Mouse (Mus musculus): ENCODE data around the gene Fam199x. TPM values are rescaled to one million over a fixed set of nuclear protein-coding genes. Genes with fewer than 3 reads are reported as not detected.

Fam199x gene
- polyA plus RNA-seq (2014; fragmentation: Nextera tagmentation; extraction: Ambion mirVana) = 10.9 and 11.5 TPM in 2 replicates

- DNase-seq (ENCODE audit: low spot score) = peak; percentile 70
- 10% methylated on average over 40 of the region's 62 CpGs for WGBS
- Histone ChIP-seq H3K4me3 (replicated peaks; ENCODE audit: low read length) (peak within 1 kb of the TSS; percentile 66), H3K27me3 (ENCODE audit: control insufficient read depth, insufficient read depth, low read length) (no peaks in the 10 kb centered on the region), H3K27ac (no peak within 1 kb of the TSS; the same call in 1 of the 2 replicates), H3K4me2 (replicated peaks) (peak within 1 kb of the TSS; percentile 58), H3K4me1 (replicated peaks; ENCODE audit: control insufficient read depth, insufficient read depth, low read length) (0 out of 2 replicates have a peak, but pooled peaks cover 6% of the 10 kb centered on the region), H3K9me3 (ENCODE audit: control insufficient read depth, low read length) (no peaks in the 10 kb centered on the region), H3K9ac (peak within 1 kb of the TSS; percentile 66), H3K36me3 (replicated peaks; ENCODE audit: control insufficient read depth, insufficient read depth) (no peaks in the 10 kb centered on the region)
- ATAC-seq (ENCODE audit: low FRiP score) = peak; percentile 94
Measured at GRCm38 (mm10) chrX:137049425-137050225, at the start of gene Fam199x. Fam199x (plus strand) TSS chrX:137049594.

- no peak overlapping the region for H3K27ac ChIP-seq
- peak; percentile 83 for DNase-seq (ENCODE audit: low spot score)
- no peaks in the 10 kb centered on the region for H3K4me1 ChIP-seq (replicated peaks; ENCODE audit: control insufficient read depth, insufficient read depth, low read length)
- peak; percentile 75 for ATAC-seq (ENCODE audit: low FRiP score)
- H3K9me3 ChIP-seq (ENCODE audit: control insufficient read depth, low read length) = no peaks in the 10 kb centered on the region
- H3K9ac ChIP-seq = no peak overlapping the region
- H3K36me3 ChIP-seq (replicated peaks; ENCODE audit: control insufficient read depth, insufficient read depth) = peaks cover 4% of the 10 kb centered on the region; the same call in 1 of the 2 replicates
- H3K27me3 ChIP-seq (ENCODE audit: control insufficient read depth, insufficient read depth, low read length) = no peaks in the 10 kb centered on the region
- WGBS = 53% methylated on average over 6 of the region's 6 CpGs
- no peak overlapping the region for H3K4me3 ChIP-seq (replicated peaks; ENCODE audit: low read length)
- H3K4me2 ChIP-seq (replicated peaks) = no peak overlapping the region
Measured at GRCm38 (mm10) chrX:137015099-137015709, 34.2 kb upstream of the Fam199x start.

DNA sequence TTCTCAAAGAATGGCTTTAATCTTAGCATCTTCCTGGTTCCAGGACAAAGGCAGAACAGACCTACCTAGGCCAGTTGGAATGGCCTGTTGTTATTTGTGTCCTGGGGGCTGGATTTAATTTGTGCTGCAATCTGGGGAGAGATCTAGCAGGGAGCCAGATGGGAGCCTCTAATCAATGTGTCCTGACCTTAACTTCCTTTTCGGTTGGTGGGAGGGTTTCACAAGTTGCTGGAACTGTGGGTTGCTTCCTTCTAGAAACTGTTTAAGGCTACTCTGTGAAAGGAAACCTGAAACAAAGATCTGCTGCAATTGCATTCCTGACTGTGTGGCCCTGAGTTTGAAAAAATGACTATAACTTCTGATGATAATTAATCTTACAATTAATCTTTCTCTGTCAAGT is 31.7 kb upstream of the Fam199x start:
- Histone ChIP-seq H3K9ac (no peak overlapping the region), H3K36me3 (replicated peaks; ENCODE audit: control insufficient read depth, insufficient read depth) (no peaks in the 10 kb centered on the region), H3K4me3 (replicated peaks; ENCODE audit: low read length) (no peak overlapping the region), H3K27ac (no peak overlapping the region), H3K27me3 (ENCODE audit: control insufficient read depth, insufficient read depth, low read length) (no peaks in the 10 kb centered on the region), H3K9me3 (ENCODE audit: control insufficient read depth, low read length) (no peaks in the 10 kb centered on the region), H3K4me2 (replicated peaks) (no peak overlapping the region), H3K4me1 (replicated peaks; ENCODE audit: control insufficient read depth, insufficient read depth, low read length) (no peaks in the 10 kb centered on the region)
- no peak for DNase-seq (ENCODE audit: low spot score)
- ATAC-seq (ENCODE audit: low FRiP score) = no peak
- WGBS = 81% methylated on average over 1 of the region's 1 CpGs

- Histone ChIP-seq H3K4me2 (replicated peaks) (no peak overlapping the region), H3K9ac (no peak overlapping the region), H3K36me3 (replicated peaks; ENCODE audit: control insufficient read depth, insufficient read depth) (peaks cover 6% of the 10 kb centered on the region; the same call in 1 of the 2 replicates), H3K27me3 (ENCODE audit: control insufficient read depth, insufficient read depth, low read length) (no peaks in the 10 kb centered on the region), H3K4me3 (replicated peaks; ENCODE audit: low read length) (no peak overlapping the region), H3K27ac (no peak overlapping the region), H3K9me3 (ENCODE audit: control insufficient read depth, low read length) (no peaks in the 10 kb centered on the region), H3K4me1 (replicated peaks; ENCODE audit: control insufficient read depth, insufficient read depth, low read length) (no peaks in the 10 kb centered on the region)
- peak; percentile 78 for DNase-seq (ENCODE audit: low spot score)
- WGBS = 33% methylated on average over 1 of the region's 1 CpGs
- no peak for ATAC-seq (ENCODE audit: low FRiP score)
Measured at GRCm38 (mm10) chrX:137019310-137019709, 30.1 kb upstream of the Fam199x start.

GRCm38 (mm10) chrX:137030916-137031315 is 18.5 kb upstream of the Fam199x start:
- no peak for ATAC-seq (ENCODE audit: low FRiP score)
- 98% methylated on average over 8 of the region's 8 CpGs for whole genome bisulfite sequencing

DNA sequence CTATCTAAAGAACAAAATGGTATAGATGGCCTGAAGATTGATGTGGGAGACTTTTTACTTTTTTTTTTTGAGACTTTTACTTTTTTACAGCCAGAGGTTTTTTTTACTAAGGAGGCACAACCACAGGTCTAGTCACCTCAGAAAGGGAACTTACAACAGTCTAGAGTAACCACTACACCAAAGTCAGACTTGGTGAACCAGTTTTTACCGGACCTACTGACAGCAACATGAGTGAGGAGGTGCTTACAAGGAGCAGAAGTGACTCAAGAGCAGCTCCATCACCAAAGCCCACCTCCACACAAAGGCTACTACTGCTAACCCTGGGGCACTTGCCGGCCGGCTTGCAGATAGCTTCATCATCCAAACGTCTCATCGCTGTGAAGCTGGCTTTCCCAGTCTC is 17.7 kb upstream of the Fam199x start:
- no peak overlapping the region for H3K9ac ChIP-seq
- DNase-seq (ENCODE audit: low spot score) (no peak), ATAC-seq (ENCODE audit: low FRiP score) (no peak)
- peaks cover 10% of the 10 kb centered on the region for H3K36me3 ChIP-seq (replicated peaks; ENCODE audit: control insufficient read depth, insufficient read depth)
- H3K4me1 ChIP-seq (replicated peaks; ENCODE audit: control insufficient read depth, insufficient read depth, low read length) = no peaks in the 10 kb centered on the region
- 86% methylated on average over 5 of the region's 5 CpGs for WGBS
- H3K9me3 ChIP-seq (ENCODE audit: control insufficient read depth, low read length) = no peaks in the 10 kb centered on the region
- H3K27me3 ChIP-seq (ENCODE audit: control insufficient read depth, insufficient read depth, low read length) = no peaks in the 10 kb centered on the region
- H3K27ac ChIP-seq = no peak overlapping the region
- no peak overlapping the region for H3K4me3 ChIP-seq (replicated peaks; ENCODE audit: low read length)
- no peak overlapping the region for H3K4me2 ChIP-seq (replicated peaks)

More at GRCm38 (mm10) chrX:137030916-137031315, 18.5 kb upstream of the Fam199x start:
- Histone ChIP-seq H3K9me3 (ENCODE audit: control insufficient read depth, low read length) (no peaks in the 10 kb centered on the region), H3K36me3 (replicated peaks; ENCODE audit: control insufficient read depth, insufficient read depth) (peaks cover 10% of the 10 kb centered on the region), H3K4me1 (replicated peaks; ENCODE audit: control insufficient read depth, insufficient read depth, low read length) (no peaks in the 10 kb centered on the region), H3K27ac (no peak overlapping the region), H3K4me2 (replicated peaks) (no peak overlapping the region), H3K9ac (no peak overlapping the region), H3K27me3 (ENCODE audit: control insufficient read depth, insufficient read depth, low read length) (no peaks in the 10 kb centered on the region), H3K4me3 (replicated peaks; ENCODE audit: low read length) (no peak overlapping the region)
- no peak for DNase-seq (ENCODE audit: low spot score)

- H3K36me3 ChIP-seq (replicated peaks; ENCODE audit: control insufficient read depth, insufficient read depth) = no peaks in the 10 kb centered on the region; the same call in 1 of the 2 replicates
- DNase-seq (ENCODE audit: low spot score) = no peak
- H3K4me3 ChIP-seq (replicated peaks; ENCODE audit: low read length) = no peak overlapping the region
- H3K27me3 ChIP-seq (ENCODE audit: control insufficient read depth, insufficient read depth, low read length) = no peaks in the 10 kb centered on the region
- no peaks in the 10 kb centered on the region for H3K9me3 ChIP-seq (ENCODE audit: control insufficient read depth, low read length)
- no peak overlapping the region for H3K9ac ChIP-seq
- no peak for ATAC-seq (ENCODE audit: low FRiP score)
- no peaks in the 10 kb centered on the region for H3K4me1 ChIP-seq (replicated peaks; ENCODE audit: control insufficient read depth, insufficient read depth, low read length)
- no peak overlapping the region for H3K27ac ChIP-seq
- 89% methylated on average over 4 of the region's 4 CpGs for WGBS
- no peak overlapping the region for H3K4me2 ChIP-seq (replicated peaks)
Measured at GRCm38 (mm10) chrX:137034322-137034721, 15.1 kb upstream of the Fam199x start.

DNA sequence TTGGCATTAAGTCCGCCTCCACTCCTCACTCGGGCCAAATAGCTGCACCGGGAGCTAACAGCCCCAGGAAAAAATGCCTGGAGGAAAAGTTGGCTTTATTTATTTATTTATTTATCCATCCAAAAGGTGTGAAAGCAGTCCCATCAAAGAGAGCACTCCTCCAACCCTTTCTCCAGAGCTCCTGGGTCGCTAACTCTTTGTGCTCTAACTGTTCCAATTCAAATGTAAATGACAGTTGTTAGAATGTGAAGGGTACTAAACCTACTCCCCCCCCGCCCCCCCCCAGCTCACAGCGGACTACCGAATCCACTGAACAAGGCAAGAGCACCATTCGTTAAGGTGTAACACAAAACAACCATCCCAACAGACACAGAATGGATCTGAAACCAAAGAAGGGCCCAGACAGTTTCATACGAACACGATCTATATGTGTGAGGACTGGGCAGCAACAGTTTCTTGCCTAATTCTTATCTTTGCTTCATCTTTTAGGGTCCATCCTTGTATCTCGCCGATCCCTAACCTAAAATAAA is 11.9 kb upstream of the Fam199x start:
- ATAC-seq (ENCODE audit: low FRiP score) = no peak; the same call in 1 of the 2 replicates
- Histone ChIP-seq H3K36me3 (replicated peaks; ENCODE audit: control insufficient read depth, insufficient read depth) (no peaks in the 10 kb centered on the region), H3K27me3 (ENCODE audit: control insufficient read depth, insufficient read depth, low read length) (no peaks in the 10 kb centered on the region), H3K27ac (peak overlapping the region; percentile 92), H3K9me3 (ENCODE audit: control insufficient read depth, low read length) (no peaks in the 10 kb centered on the region), H3K4me2 (replicated peaks) (peak overlapping the region; percentile 73), H3K4me1 (replicated peaks; ENCODE audit: control insufficient read depth, insufficient read depth, low read length) (no peaks in the 10 kb centered on the region), H3K9ac (peak overlapping the region; percentile 64), H3K4me3 (replicated peaks; ENCODE audit: low read length) (peak overlapping the region; percentile 45)
- 18% methylated on average over 12 of the region's 12 CpGs for WGBS
- DNase-seq (ENCODE audit: low spot score) = no peak

DNA sequence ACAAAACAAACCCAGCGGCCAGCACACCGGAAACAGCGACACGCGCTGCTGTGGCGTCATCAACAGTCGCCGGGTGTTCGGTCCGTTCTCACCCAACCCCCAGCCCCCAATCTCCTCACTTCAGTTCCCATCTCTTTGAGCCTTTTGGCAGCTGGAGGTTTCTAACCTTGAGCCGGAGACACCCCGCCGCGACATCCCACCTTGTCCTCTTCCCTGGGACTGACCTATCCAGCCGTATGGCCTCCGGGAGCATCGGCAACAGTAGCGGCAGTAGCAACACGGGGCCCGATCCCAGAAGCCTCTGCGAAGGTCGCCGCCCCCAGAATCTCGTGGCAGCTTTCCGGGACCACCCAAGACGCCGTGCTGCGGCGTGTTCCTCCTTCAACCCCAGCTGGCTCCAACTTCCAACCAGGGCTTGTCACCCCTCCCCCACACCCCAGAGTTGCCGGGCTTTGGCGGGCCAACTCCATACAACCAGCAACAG is 11.4 kb upstream of the Fam199x start, which contains the start of gene Slc25a53:
Gene Slc25a53, minus strand, starts transcription at position 303 of the 484 bp plus-strand sequence.
- no peaks in the 10 kb centered on the region for H3K4me1 ChIP-seq (replicated peaks; ENCODE audit: control insufficient read depth, insufficient read depth, low read length)
- H3K36me3 ChIP-seq (replicated peaks; ENCODE audit: control insufficient read depth, insufficient read depth) = no peaks in the 10 kb centered on the region
- peak within 1 kb of the TSS; percentile 45 for H3K4me3 ChIP-seq (replicated peaks; ENCODE audit: low read length)
- no peaks in the 10 kb centered on the region for H3K27me3 ChIP-seq (ENCODE audit: control insufficient read depth, insufficient read depth, low read length)
- H3K9me3 ChIP-seq (ENCODE audit: control insufficient read depth, low read length) = no peaks in the 10 kb centered on the region
- peak within 1 kb of the TSS; percentile 92 for H3K27ac ChIP-seq
- DNase-seq (ENCODE audit: low spot score) (peak; percentile 82), ATAC-seq (ENCODE audit: low FRiP score) (peak; percentile 98)
- WGBS = 19% methylated on average over 31 of the region's 31 CpGs
- H3K4me2 ChIP-seq (replicated peaks) = peak within 1 kb of the TSS; percentile 73
- peak within 1 kb of the TSS; percentile 64 for H3K9ac ChIP-seq
